Mouse (Mus musculus): ENCODE data around the gene Marcks. TPM values are rescaled to one million over a fixed set of nuclear protein-coding genes. Genes with fewer than 3 reads are reported as not detected.

The Marcks gene
- polyA plus RNA-seq (2012; rRNA removed), result 328 and 380 TPM in 2 replicates

- TF ChIP-seq POLR2A (IDR thresholded peaks at IDR 0.05; ENCODE audit: borderline replicate concordance, extremely low read depth, insufficient read depth, insufficient read length, poor library complexity, severe bottlenecking) (peak; percentile 60), CTCF (IDR thresholded peaks at IDR 0.05; ENCODE audit: borderline replicate concordance, extremely low read depth, insufficient read depth, insufficient read length) (no peak)
- peak; percentile 98 for DNase-seq (ENCODE audit: low read depth)
Measured at GRCm38 (mm10) chr10:37138778-37139442, at the start of gene Marcks. Gene Marcks (minus strand): TSS chr10:37138920.

GRCm38 (mm10) chr10:37177071-37177470, 38.4 kb upstream of the Marcks start:
- no peak for TF ChIP-seq CTCF (IDR thresholded peaks at IDR 0.05; ENCODE audit: borderline replicate concordance, extremely low read depth, insufficient read depth, insufficient read length)
- no peak for TF ChIP-seq POLR2A (IDR thresholded peaks at IDR 0.05; ENCODE audit: borderline replicate concordance, extremely low read depth, insufficient read depth, insufficient read length, poor library complexity, severe bottlenecking)
- DNase-seq (ENCODE audit: low read depth), result no peak

- DNase-seq (ENCODE audit: low read depth), result peak; percentile 75
- TF ChIP-seq CTCF (IDR thresholded peaks at IDR 0.05; ENCODE audit: borderline replicate concordance, extremely low read depth, insufficient read depth, insufficient read length) (no peak), POLR2A (IDR thresholded peaks at IDR 0.05; ENCODE audit: borderline replicate concordance, extremely low read depth, insufficient read depth, insufficient read length, poor library complexity, severe bottlenecking) (no peak)
Measured at GRCm38 (mm10) chr10:37172416-37172950, 33.8 kb upstream of the Marcks start.

- TF ChIP-seq POLR2A (IDR thresholded peaks at IDR 0.05; ENCODE audit: borderline replicate concordance, extremely low read depth, insufficient read depth, insufficient read length, poor library complexity, severe bottlenecking) (no peak), CTCF (IDR thresholded peaks at IDR 0.05; ENCODE audit: borderline replicate concordance, extremely low read depth, insufficient read depth, insufficient read length) (no peak)
- DNase-seq (ENCODE audit: low read depth), result peak; percentile 78
Measured at GRCm38 (mm10) chr10:37171711-37172415, 33.1 kb upstream of the Marcks start.

GRCm38 (mm10) chr10:37170878-37171277, 32.2 kb upstream of the Marcks start:
- DNase-seq (ENCODE audit: low read depth), result no peak
- no peak for TF ChIP-seq CTCF (IDR thresholded peaks at IDR 0.05; ENCODE audit: borderline replicate concordance, extremely low read depth, insufficient read depth, insufficient read length)
- TF ChIP-seq POLR2A (IDR thresholded peaks at IDR 0.05; ENCODE audit: borderline replicate concordance, extremely low read depth, insufficient read depth, insufficient read length, poor library complexity, severe bottlenecking), result no peak

GRCm38 (mm10) chr10:37170466-37170865, 31.7 kb upstream of the Marcks start:
- DNase-seq (ENCODE audit: low read depth), result no peak

GRCm38 (mm10) chr10:37167527-37167926, 28.8 kb upstream of the Marcks start:
- DNase-seq (ENCODE audit: low read depth), result peak; percentile 26

More at GRCm38 (mm10) chr10:37170466-37170865, 31.7 kb upstream of the Marcks start:
- no peak for TF ChIP-seq POLR2A (IDR thresholded peaks at IDR 0.05; ENCODE audit: borderline replicate concordance, extremely low read depth, insufficient read depth, insufficient read length, poor library complexity, severe bottlenecking)
- TF ChIP-seq CTCF (IDR thresholded peaks at IDR 0.05; ENCODE audit: borderline replicate concordance, extremely low read depth, insufficient read depth, insufficient read length), result no peak

GRCm38 (mm10) chr10:37159731-37160130, 21.0 kb upstream of the Marcks start:
- no peak for TF ChIP-seq POLR2A (IDR thresholded peaks at IDR 0.05; ENCODE audit: borderline replicate concordance, extremely low read depth, insufficient read depth, insufficient read length, poor library complexity, severe bottlenecking)
- no peak for TF ChIP-seq CTCF (IDR thresholded peaks at IDR 0.05; ENCODE audit: borderline replicate concordance, extremely low read depth, insufficient read depth, insufficient read length)
- no peak for DNase-seq (ENCODE audit: low read depth)

More at GRCm38 (mm10) chr10:37167527-37167926, 28.8 kb upstream of the Marcks start:
- TF ChIP-seq CTCF (IDR thresholded peaks at IDR 0.05; ENCODE audit: borderline replicate concordance, extremely low read depth, insufficient read depth, insufficient read length) (no peak), POLR2A (IDR thresholded peaks at IDR 0.05; ENCODE audit: borderline replicate concordance, extremely low read depth, insufficient read depth, insufficient read length, poor library complexity, severe bottlenecking) (no peak)

GRCm38 (mm10) chr10:37157156-37157555, 18.4 kb upstream of the Marcks start:
- TF ChIP-seq CTCF (IDR thresholded peaks at IDR 0.05; ENCODE audit: borderline replicate concordance, extremely low read depth, insufficient read depth, insufficient read length), result no peak
- no peak for TF ChIP-seq POLR2A (IDR thresholded peaks at IDR 0.05; ENCODE audit: borderline replicate concordance, extremely low read depth, insufficient read depth, insufficient read length, poor library complexity, severe bottlenecking)
- no peak for DNase-seq (ENCODE audit: low read depth)

GRCm38 (mm10) chr10:37155131-37155530, 16.4 kb upstream of the Marcks start:
- TF ChIP-seq POLR2A (IDR thresholded peaks at IDR 0.05; ENCODE audit: borderline replicate concordance, extremely low read depth, insufficient read depth, insufficient read length, poor library complexity, severe bottlenecking), result no peak
- TF ChIP-seq CTCF (IDR thresholded peaks at IDR 0.05; ENCODE audit: borderline replicate concordance, extremely low read depth, insufficient read depth, insufficient read length), result no peak

GRCm38 (mm10) chr10:37151539-37152271, 13.0 kb upstream of the Marcks start:
- DNase-seq (ENCODE audit: low read depth), result peak; percentile 67
- TF ChIP-seq POLR2A (IDR thresholded peaks at IDR 0.05; ENCODE audit: borderline replicate concordance, extremely low read depth, insufficient read depth, insufficient read length, poor library complexity, severe bottlenecking) (no peak), CTCF (IDR thresholded peaks at IDR 0.05; ENCODE audit: borderline replicate concordance, extremely low read depth, insufficient read depth, insufficient read length) (no peak)

More at GRCm38 (mm10) chr10:37155131-37155530, 16.4 kb upstream of the Marcks start:
- DNase-seq (ENCODE audit: low read depth), result no peak
